Mouse (Mus musculus) G1E (cell line): ENCODE measurements around the gene Vangl1. TPM values are rescaled to one million over a fixed set of nuclear protein-coding genes. Genes with fewer than 3 reads are reported as not detected.

Experiments
- ATAC-seq: 2 replicates; pipeline ENCODE4 v1.8.0; 2016; ENCODE audit warnings: mild to moderate bottlenecking; ENCODE audit not compliant: insufficient number of reproducible peaks, poor library complexity, low FRiP score, severe bottlenecking; ENCODE audit errors: extremely low read depth
- DNase-seq: peaks from one replicate; pipeline ENCODE4 v3.0.0; 2012; ENCODE audit warnings: low spot score
- H3K27me3 ChIP-seq: 2 replicates; pipeline ENCODE4 v1.6.1; 2012; ENCODE audit warnings: mild to moderate bottlenecking, low read length, inconsistent platforms; ENCODE audit not compliant: insufficient read depth
- H3K36me3 ChIP-seq: replicated peaks from 2 replicates; pipeline ENCODE3; 2012; ENCODE audit warnings: mild to moderate bottlenecking, inconsistent platforms
- H3K4me1 ChIP-seq: 2 replicates; pipeline ENCODE4 v1.6.1; 2012; ENCODE audit warnings: low read depth, low read length, inconsistent platforms, mixed read lengths; ENCODE audit not compliant: insufficient read depth
- H3K4me3 ChIP-seq: 2 replicates; pipeline ENCODE4 v1.5.1; 2012; ENCODE audit warnings: low read depth, mild to moderate bottlenecking, inconsistent platforms, low read length, moderate library complexity, mixed read lengths
- H3K9me3 ChIP-seq: replicated peaks from 2 replicates; pipeline ENCODE4 v1.6.1; 2012; ENCODE audit warnings: inconsistent platforms
- CTCF ChIP-seq: IDR thresholded peaks from 2 replicates; pipeline ENCODE4 v1.5.1; 2012; ENCODE audit warnings: low read depth, low read length, inconsistent platforms, mixed read lengths
- GATA1 ChIP-seq: IDR thresholded peaks from 2 replicates; pipeline ENCODE4 v1.6.1; 2012; ENCODE audit warnings: borderline replicate concordance, low read length, inconsistent platforms, mixed read lengths
- GATA2 ChIP-seq: IDR thresholded peaks from 2 replicates; pipeline ENCODE4 v1.6.1; 2012; ENCODE audit warnings: low read depth, low read length, inconsistent platforms, borderline replicate concordance
- POLR2AphosphoS5 ChIP-seq: IDR thresholded peaks from 2 replicates; pipeline ENCODE4 v1.6.1; 2012; ENCODE audit warnings: low read depth, low read length, inconsistent platforms; ENCODE audit not compliant: insufficient replicate concordance
- TAL1 ChIP-seq: conservative IDR thresholded peaks from 2 replicates; pipeline ENCODE4 v1.6.1; 2012; ENCODE audit warnings: low read depth, low read length, inconsistent platforms, mixed read lengths
- polyA plus RNA-seq: library from polyadenylated mRNA; stranded (reverse); fragments of >175 nt; gene quantifications from 2 replicates; pipeline ENCODE4 v1.2.3, GENCODE M21; 2012
- total RNA-seq, 2 experiments: library from RNA; stranded (forward) in 1 of 2; stranded (reverse) in 1 of 2; fragments of 200-1000 nt in 1 of 2; fragments of >200 nt in 1 of 2; fragmentation: Nextera tagmentation in 1 of 2; gene quantifications; 2 replicates each; pipeline ENCODE4 v1.2.3; 2014 to 2017

The Vangl1 gene
- total and polyA plus RNA-seq, 3 experiments: 22.7 to 56.6 (median 25.6) TPM

DNA sequence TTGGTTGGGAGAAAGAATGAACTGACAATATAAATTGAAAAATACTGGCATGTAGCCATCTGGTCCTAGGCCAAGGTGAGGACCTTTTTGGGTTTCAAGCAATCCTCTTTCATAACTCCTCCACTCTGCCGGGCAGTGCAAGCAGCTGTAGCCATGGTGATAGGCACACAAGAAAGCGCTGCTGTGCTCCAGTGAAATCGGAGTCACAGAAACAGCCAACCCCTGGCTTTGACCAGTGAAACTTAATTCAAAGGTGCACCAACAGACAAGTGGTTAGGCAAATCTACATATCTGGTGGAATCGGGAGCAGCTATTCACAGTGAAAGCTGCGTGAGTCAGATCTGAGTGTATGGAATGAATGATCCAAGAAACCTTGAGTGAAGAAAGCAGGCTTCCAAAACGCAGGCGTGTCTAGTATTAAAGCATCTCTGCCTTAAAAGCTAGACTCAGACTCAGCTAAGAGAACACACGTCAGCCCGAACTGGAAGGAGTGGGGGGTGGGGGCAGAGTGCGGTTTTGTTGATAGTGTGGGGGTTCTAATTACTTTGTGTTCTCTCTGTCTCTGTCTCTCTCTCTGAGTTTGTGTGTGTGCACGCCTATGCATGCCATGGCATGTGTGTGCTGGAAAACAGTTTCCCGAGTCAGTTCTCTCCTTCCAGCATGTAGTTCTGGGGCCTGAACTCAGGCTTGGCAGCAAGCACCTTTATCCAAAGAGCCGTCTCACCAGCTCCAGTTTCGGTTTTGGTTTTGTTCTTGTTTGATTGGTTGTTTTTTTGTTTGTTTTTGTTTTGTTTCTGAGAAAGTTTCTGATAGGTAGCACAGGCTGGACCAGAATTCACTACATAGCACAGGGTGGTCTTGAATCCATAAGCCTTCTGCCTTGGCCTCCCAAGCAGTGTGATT is 44.8 kb downstream of the Vangl1 start:
- DNase-seq (no peak), ATAC-seq (no peak)
- no peaks in the 10 kb centered on the region for H3K27me3 ChIP-seq
- TF ChIP-seq TAL1: no peak
- no peak for TF ChIP-seq GATA2
- no peak for TF ChIP-seq CTCF
- no peak for TF ChIP-seq GATA1
- TF ChIP-seq POLR2AphosphoS5: no peak
- no peak overlapping the region for H3K4me3 ChIP-seq
- peaks cover 38% of the 10 kb centered on the region for H3K4me1 ChIP-seq
- peaks cover 59% of the 10 kb centered on the region for H3K36me3 ChIP-seq
- H3K9me3 ChIP-seq: no peaks in the 10 kb centered on the region

DNA sequence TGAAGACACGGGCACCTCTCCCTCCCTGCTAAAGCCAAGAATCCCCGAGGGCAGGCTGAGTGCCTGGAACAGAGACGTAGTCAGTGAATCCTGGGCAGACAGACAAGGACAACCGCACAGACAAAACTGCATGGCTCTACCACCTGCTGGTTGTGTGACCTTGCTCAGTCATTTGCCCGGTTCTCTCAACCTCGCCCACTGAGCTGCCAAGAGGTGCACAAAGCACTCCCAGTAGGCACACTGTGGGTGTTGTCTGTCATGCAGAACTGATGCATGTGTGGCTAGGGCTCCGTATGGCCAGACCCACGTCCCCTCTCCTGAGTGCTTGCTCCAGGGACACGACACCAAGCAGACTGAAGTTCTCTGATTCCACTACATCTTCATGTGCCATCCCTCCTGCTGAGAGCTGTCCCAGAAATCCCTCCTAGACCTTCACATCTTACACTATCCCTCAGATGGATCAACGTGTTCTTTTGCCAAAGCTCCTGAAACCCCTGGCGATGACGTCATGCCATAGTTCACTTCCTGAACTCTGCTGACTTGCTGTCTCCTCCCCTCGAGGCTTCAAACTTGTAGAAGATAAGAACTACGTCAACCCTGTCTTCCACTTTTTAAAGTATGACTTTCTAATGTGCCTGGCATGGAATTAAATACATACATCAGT is 45.6 kb downstream of the Vangl1 start:
- Histone ChIP-seq H3K4me1 (peaks cover 33% of the 10 kb centered on the region), H3K36me3 (peaks cover 56% of the 10 kb centered on the region)
- no peak for DNase-seq

DNA sequence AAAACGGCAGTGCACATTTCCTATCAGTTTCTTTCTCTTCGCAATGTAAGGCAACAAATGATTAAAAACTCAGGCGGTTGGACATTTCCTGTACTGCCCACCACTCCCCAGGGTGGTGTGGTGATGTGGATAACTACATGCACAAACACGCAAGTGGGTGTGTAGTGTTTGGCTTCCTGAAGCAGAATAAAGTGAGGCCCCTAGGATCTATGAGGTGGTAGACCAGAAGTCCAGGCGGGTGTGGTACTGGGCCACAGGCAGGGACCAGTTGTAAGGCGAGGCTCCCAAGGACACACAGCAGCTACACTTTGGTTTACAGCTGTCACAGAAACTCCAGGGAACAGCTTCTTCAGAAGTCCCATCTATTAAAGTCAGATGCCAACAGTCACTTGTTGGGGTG is 46.8 kb downstream of the Vangl1 start:
- peaks cover 3% of the 10 kb centered on the region; the same call in 1 of the 2 replicates for H3K27me3 ChIP-seq
- no peaks in the 10 kb centered on the region for H3K9me3 ChIP-seq
- TF ChIP-seq GATA2 (no peak), POLR2AphosphoS5 (no peak), TAL1 (no peak), CTCF (no peak), GATA1 (no peak)
- no peak overlapping the region for H3K4me3 ChIP-seq
- H3K36me3 ChIP-seq: peaks cover 46% of the 10 kb centered on the region
- ATAC-seq (no peak), DNase-seq (no peak)
- peaks cover 25% of the 10 kb centered on the region for H3K4me1 ChIP-seq

More for the DNA sequence above, 45.6 kb downstream of the Vangl1 start:
- TF ChIP-seq CTCF (no peak), POLR2AphosphoS5 (no peak), GATA2 (no peak), TAL1 (no peak), GATA1 (no peak)
- ATAC-seq: no peak
- H3K27me3 ChIP-seq: peaks cover 2% of the 10 kb centered on the region; the same call in 1 of the 2 replicates
- no peaks in the 10 kb centered on the region for H3K9me3 ChIP-seq
- no peak overlapping the region for H3K4me3 ChIP-seq

DNA sequence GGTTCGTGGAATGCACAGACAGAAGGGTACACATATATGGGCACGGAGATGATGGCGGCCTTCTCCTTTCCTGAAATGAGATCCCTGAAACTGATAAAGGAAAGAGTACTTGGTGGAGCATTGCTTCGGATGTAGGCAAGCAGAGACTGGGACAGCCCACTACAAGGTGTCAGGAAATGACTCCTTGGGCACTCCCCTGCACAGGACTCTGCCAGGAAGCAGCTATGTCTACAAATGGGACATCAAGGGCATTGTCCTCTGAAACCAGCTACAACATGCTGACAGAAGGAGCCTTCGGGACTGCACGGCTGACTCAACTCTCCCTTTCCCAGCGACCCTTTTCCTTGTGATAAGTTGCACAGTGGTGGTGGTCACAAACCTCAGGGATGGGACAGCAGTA is 47.8 kb downstream of the Vangl1 start:
- no peaks in the 10 kb centered on the region for H3K9me3 ChIP-seq
- no peak overlapping the region for H3K4me3 ChIP-seq
- DNase-seq: no peak
- peaks cover 5% of the 10 kb centered on the region; the same call in 1 of the 2 replicates for H3K27me3 ChIP-seq
- TF ChIP-seq TAL1: no peak
- TF ChIP-seq GATA2: no peak
- TF ChIP-seq CTCF: no peak
- TF ChIP-seq GATA1: no peak
- TF ChIP-seq POLR2AphosphoS5: no peak
- H3K4me1 ChIP-seq: peaks cover 28% of the 10 kb centered on the region
- peaks cover 43% of the 10 kb centered on the region for H3K36me3 ChIP-seq
- no peak for ATAC-seq

DNA sequence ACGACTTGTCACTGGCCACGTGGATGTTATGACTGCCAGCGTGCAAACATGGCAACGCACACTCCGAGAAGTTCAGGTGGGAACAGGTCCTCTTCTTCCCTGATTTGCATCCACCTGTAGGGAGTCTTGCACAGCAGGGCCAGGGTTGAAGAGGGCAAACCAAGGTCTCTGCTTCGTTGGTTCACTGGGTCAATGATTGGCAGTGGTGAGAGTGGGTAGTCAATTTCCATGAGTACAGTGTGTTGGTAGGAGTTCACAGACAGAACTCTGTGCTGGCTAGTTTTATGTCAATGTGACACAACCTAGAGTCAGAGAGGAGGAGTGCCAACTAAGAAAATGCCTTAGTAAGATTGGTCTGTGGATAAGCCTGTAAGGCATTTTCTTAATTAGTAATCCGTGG is 50.4 kb downstream of the Vangl1 start:
- H3K4me3 ChIP-seq: no peak overlapping the region
- DNase-seq: no peak
- H3K36me3 ChIP-seq: peaks cover 23% of the 10 kb centered on the region
- peaks cover 14% of the 10 kb centered on the region for H3K4me1 ChIP-seq
- H3K9me3 ChIP-seq: no peaks in the 10 kb centered on the region
- TF ChIP-seq CTCF: no peak
- no peak for TF ChIP-seq TAL1
- TF ChIP-seq POLR2AphosphoS5: no peak
- TF ChIP-seq GATA1: no peak
- no peak for TF ChIP-seq GATA2
- peaks cover 8% of the 10 kb centered on the region for H3K27me3 ChIP-seq
- no peak for ATAC-seq

DNA sequence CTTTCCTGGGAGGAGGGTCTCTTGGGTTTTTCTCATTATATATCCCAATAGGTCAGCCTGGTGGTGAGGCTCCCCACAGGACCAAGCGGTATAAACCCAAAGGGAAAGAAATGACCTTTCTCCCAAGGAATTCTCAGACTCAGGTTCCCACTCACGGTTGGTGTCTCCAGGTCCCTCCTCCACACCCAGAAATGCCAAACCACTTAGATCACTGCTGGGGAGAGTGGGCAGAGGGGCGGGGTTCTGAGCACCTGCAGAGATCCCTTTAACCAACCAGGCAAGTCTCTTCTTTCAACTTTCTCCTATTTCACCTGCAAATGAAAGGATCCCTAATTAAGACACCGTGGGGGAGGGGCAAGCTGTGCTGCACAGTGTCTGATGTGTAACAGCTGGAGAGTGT is 51.6 kb downstream of the Vangl1 start:
- no peak overlapping the region for H3K4me3 ChIP-seq
- H3K36me3 ChIP-seq: peaks cover 13% of the 10 kb centered on the region
- no peak for TF ChIP-seq POLR2AphosphoS5
- no peak for TF ChIP-seq CTCF
- TF ChIP-seq TAL1: no peak
- no peak for TF ChIP-seq GATA1
- TF ChIP-seq GATA2: no peak
- no peak for DNase-seq
- no peak for ATAC-seq
- H3K9me3 ChIP-seq: no peaks in the 10 kb centered on the region
- H3K27me3 ChIP-seq: peaks cover 11% of the 10 kb centered on the region
- H3K4me1 ChIP-seq: peaks cover 9% of the 10 kb centered on the region
